Mouse (Mus musculus): ENCODE measurements around the gene Ptprs. TPM values are rescaled to one million over a fixed set of nuclear protein-coding genes. Genes with fewer than 3 reads are reported as not detected.

The Ptprs gene
- total RNA-seq, 2 experiments from 2014 or later: 30.8 to 38.3 TPM

GRCm38 (mm10) chr17:56493841-56494240 lies 17.6 kb upstream of the Ptprs start:
- no peak for DNase-seq (ENCODE audit: low spot score)

GRCm38 (mm10) chr17:56490438-56491152 lies 14.3 kb upstream of the Ptprs start:
- no peak for DNase-seq (ENCODE audit: low spot score)

- no peak for DNase-seq (ENCODE audit: low spot score)
These were observed 11.7 kb upstream of the Ptprs start for GRCm38 (mm10) chr17:56488028-56488427.

GRCm38 (mm10) chr17:56487441-56487888 lies 11.2 kb upstream of the Ptprs start:
- DNase-seq (ENCODE audit: low spot score): no peak

- DNase-seq (ENCODE audit: low spot score): no peak
These were observed 9.6 kb upstream of the Ptprs start for GRCm38 (mm10) chr17:56485926-56486325.

- DNase-seq (ENCODE audit: low spot score): no peak
These were observed 8.8 kb upstream of the Ptprs start for GRCm38 (mm10) chr17:56485118-56485517.

- no peak for DNase-seq (ENCODE audit: low spot score)
These were observed 6.4 kb upstream of the Ptprs start for GRCm38 (mm10) chr17:56482671-56483070.

- peak; percentile 81 for DNase-seq (ENCODE audit: low spot score)
These were observed 3.1 kb upstream of the Ptprs start for GRCm38 (mm10) chr17:56479358-56479757.

GRCm38 (mm10) chr17:56478191-56478611 lies 1.9 kb upstream of the Ptprs start:
- DNase-seq (ENCODE audit: low spot score): no peak

- DNase-seq (ENCODE audit: low spot score): no peak
These were observed 1.0 kb upstream of the Ptprs start for GRCm38 (mm10) chr17:56477191-56477818.

GRCm38 (mm10) chr17:56475584-56476401 lies 490 bp downstream of the Ptprs start:
- no peak for DNase-seq (ENCODE audit: low spot score)

GRCm38 (mm10) chr17:56474831-56475581 lies 1.3 kb downstream of the Ptprs start:
- no peak for DNase-seq (ENCODE audit: low spot score)

- DNase-seq (ENCODE audit: low spot score): no peak
These were observed 1.9 kb downstream of the Ptprs start for GRCm38 (mm10) chr17:56474311-56474830.

- no peak for DNase-seq (ENCODE audit: low spot score)
These were observed 2.7 kb downstream of the Ptprs start for GRCm38 (mm10) chr17:56473611-56473905.

GRCm38 (mm10) chr17:56472733-56473610 lies 3.3 kb downstream of the Ptprs start:
- DNase-seq (ENCODE audit: low spot score): peak; percentile 44

GRCm38 (mm10) chr17:56472121-56472520 lies 4.2 kb downstream of the Ptprs start:
- DNase-seq (ENCODE audit: low spot score): no peak

GRCm38 (mm10) chr17:56471136-56471535 lies 5.1 kb downstream of the Ptprs start:
- DNase-seq (ENCODE audit: low spot score): no peak

GRCm38 (mm10) chr17:56470571-56470970 lies 5.7 kb downstream of the Ptprs start:
- no peak for DNase-seq (ENCODE audit: low spot score)

- DNase-seq (ENCODE audit: low spot score): no peak
These were observed 6.3 kb downstream of the Ptprs start for GRCm38 (mm10) chr17:56470001-56470436.

GRCm38 (mm10) chr17:56469275-56469674 lies 7.0 kb downstream of the Ptprs start:
- DNase-seq (ENCODE audit: low spot score): no peak

All from gastrocnemius, adult 18-20 months (tissue).